ENCODE assay signal across 14 mouse cellular contexts in genomic region chr19:3924190-3924589, GRCm38 (mm10). TPM values are rescaled to one million over a fixed set of nuclear protein-coding genes. Genes with fewer than 3 reads are reported as not detected.
DNase-seq lines count a peak whose midpoint lies in the region; ATAC-seq and TF ChIP-seq lines count a peak whose summit lies in the region.
"Had no signal": no experiment of that assay in that cellular context is flagged by ENCODE, and none has a peak within 500 bp of the region (broad histone marks: within the 10 kb centered on the region; RNA-seq: fewer than 3 reads in every experiment).

No protein-coding gene starts in this region.

- H3K9ac ChIP-seq in kidney, embryonic 16.5 days (replicated peaks; ENCODE audit: low read length) = no peak overlapping the region
- H3K9ac ChIP-seq: hindbrain, embryonic 15.5 days had no signal

- DNase-seq in adrenal gland, postnatal 14 days = peak; percentile 74
- DNase-seq in adrenal gland, postnatal 4 days (ENCODE audit: low spot score in 2 of 2) = no peak
- DNase-seq in kidney, adult 18-20 months = no peak
- DNase-seq in testis, postnatal 10 days (ENCODE audit: low spot score) = no peak
- DNase-seq in left cerebral cortex, adult 9 months (ENCODE audit: low spot score in 2 of 2) = no peak
- DNase-seq: cerebellum, postnatal 25 days; midbrain, embryonic 14.5 days; thymus, postnatal 4 days had no signal

- peaks cover 14% of the 10 kb centered on the region for H3K4me1 ChIP-seq in kidney, embryonic 16.5 days (ENCODE audit: insufficient read depth, low read length)
- H3K4me1 ChIP-seq in testis, adult 2 months (ENCODE audit: control insufficient read depth, insufficient read depth, low read length) = peaks cover 19% of the 10 kb centered on the region

- no peak overlapping the region for H3K4me3 ChIP-seq in kidney, embryonic 16.5 days (ENCODE audit: low read length)
- no peak overlapping the region for H3K4me3 ChIP-seq in testis, adult 2 months (ENCODE audit: control insufficient read depth, low read depth, low read length)
- H3K4me3 ChIP-seq: hindbrain, embryonic 15.5 days had no signal

- no peak for TF ChIP-seq CTCF in testis, adult 2 months (IDR thresholded peaks at IDR 0.05; ENCODE audit: control insufficient read depth, insufficient read depth, insufficient replicate concordance, low read depth, low read length)

- ATAC-seq in kidney, embryonic 16.5 days (ENCODE audit: low FRiP score, low TSS enrichment) = 0 out of 2 replicates have a peak, but pooled peaks have one; percentile 22
- ATAC-seq in cerebellum, adult (ENCODE audit: insufficient number of reproducible peaks, low FRiP score, low TSS enrichment) = no peak

- peak overlapping the region; percentile 65; the same call in 1 of the 2 replicates for H3K27ac ChIP-seq in kidney, embryonic 16.5 days (ENCODE audit: low read length)
- H3K27ac ChIP-seq in testis, adult 2 months (ENCODE audit: control insufficient read depth, insufficient read depth, low read depth, low read length) = peak overlapping the region; percentile 58
- H3K27ac ChIP-seq: hindbrain, embryonic 15.5 days had no signal

- H3K4me2 ChIP-seq in kidney, embryonic 16.5 days (replicated peaks; ENCODE audit: low read depth, low read length) = no peak overlapping the region
- H3K4me2 ChIP-seq: hindbrain, embryonic 15.5 days had no signal

- H3K27me3 ChIP-seq in kidney, embryonic 16.5 days (ENCODE audit: insufficient read depth, low read length) = no peaks in the 10 kb centered on the region
- H3K27me3 ChIP-seq in testis, adult 2 months (ENCODE audit: control insufficient read depth, insufficient read depth, low read length) = no peaks in the 10 kb centered on the region
- H3K27me3 ChIP-seq: hindbrain, embryonic 15.5 days had no signal

- WGBS in kidney, embryonic 16.5 days = 70% methylated on average over 8 of the region's 8 CpGs

- H3K36me3 ChIP-seq in kidney, embryonic 16.5 days (ENCODE audit: insufficient read depth, low read length) = no peaks in the 10 kb centered on the region
- H3K36me3 ChIP-seq in testis, adult 2 months (ENCODE audit: control insufficient read depth, insufficient read depth, low read length) = no peaks in the 10 kb centered on the region; the same call in 1 of the 2 replicates
- H3K36me3 ChIP-seq: hindbrain, embryonic 15.5 days had no signal

- no peaks in the 10 kb centered on the region for H3K9me3 ChIP-seq in kidney, embryonic 16.5 days (ENCODE audit: low read length)
- H3K9me3 ChIP-seq: hindbrain, embryonic 15.5 days had no signal

- no peak for TF ChIP-seq POLR2A in testis, adult 2 months (IDR thresholded peaks at IDR 0.05; ENCODE audit: control insufficient read depth, low read depth, low read length)

RNA-seq across cellular contexts. Expression of gene Aldh3b1, which starts 5.4 kb away (rescaled TPM):
- 57.8 and 73.4 TPM in 2 replicates for total RNA-seq in adrenal gland, postnatal 14 days (2021)
- total RNA-seq in adrenal gland, postnatal 4 days (2021) = 100 to 1,000 TPM; 117 to 121 TPM
- polyA plus RNA-seq in kidney, embryonic 16.5 days (2015; fragmentation: Nextera tagmentation; extraction: Ambion mirVana) = 3.9 and 5.1 TPM in 2 replicates
- 48.2 and 52.4 TPM in 2 replicates for polyA plus RNA-seq in testis, adult 2 months (2012; rRNA removed)

RNA-seq across cellular contexts. Expression of gene Unc93b1, which starts 10.8 kb away (rescaled TPM):
- 35.4 and 48.9 TPM in 2 replicates for total RNA-seq in adrenal gland, postnatal 14 days (2021)
- total RNA-seq in adrenal gland, postnatal 4 days (2021) = 10 to 100 TPM; 53.9 to 60.7 TPM
- polyA plus RNA-seq in kidney, embryonic 16.5 days (2015; fragmentation: Nextera tagmentation; extraction: Ambion mirVana) = 19.4 and 23.1 TPM in 2 replicates
- 6.6 and 8.0 TPM in 2 replicates for polyA plus RNA-seq in testis, adult 2 months (2012; rRNA removed)

RNA-seq across cellular contexts. Expression of gene Ndufs8, which starts 11.6 kb away (rescaled TPM):
- 440 and 447 TPM in 2 replicates for total RNA-seq in adrenal gland, postnatal 14 days (2021)
- total RNA-seq in adrenal gland, postnatal 4 days (2021) = 100 to 1,000 TPM; 205 to 212 TPM
- 365 and 401 TPM in 2 replicates for polyA plus RNA-seq in kidney, embryonic 16.5 days (2015; fragmentation: Nextera tagmentation; extraction: Ambion mirVana)
- 69.9 and 91.3 TPM in 2 replicates for polyA plus RNA-seq in testis, adult 2 months (2012; rRNA removed)

RNA-seq across cellular contexts. Expression of gene Tcirg1, which starts 17.3 kb away (rescaled TPM):
- total RNA-seq in adrenal gland, postnatal 14 days (2021) = 44.3 and 48.8 TPM in 2 replicates
- 10 to 100 TPM; 80.5 to 91.9 TPM for total RNA-seq in adrenal gland, postnatal 4 days (2021)
- polyA plus RNA-seq in kidney, embryonic 16.5 days (2015; fragmentation: Nextera tagmentation; extraction: Ambion mirVana) = 56.1 and 62.7 TPM in 2 replicates
- polyA plus RNA-seq in testis, adult 2 months (2012; rRNA removed) = 11.2 and 11.4 TPM in 2 replicates

RNA-seq across cellular contexts. Expression of gene Aldh3b3, which starts 34.3 kb away (rescaled TPM):
- total RNA-seq in adrenal gland, postnatal 14 days (2021) = 0.41 and 0.44 TPM in 2 replicates
- total RNA-seq in adrenal gland, postnatal 4 days (2021) = under 1 TPM; 0.67 to 0.87 TPM
- not detected in 2 replicates for polyA plus RNA-seq in kidney, embryonic 16.5 days (2015; fragmentation: Nextera tagmentation; extraction: Ambion mirVana)
- 2.9 and 3.2 TPM in 2 replicates for polyA plus RNA-seq in testis, adult 2 months (2012; rRNA removed)
- total RNA-seq: layer of hippocampus, adult 8-10 months had no signal
- polyA plus RNA-seq: hindbrain, embryonic 15.5 days; limb, embryonic 11.5 days; midbrain, embryonic 14.5 days had no signal
